Mouse (Mus musculus): Measurements from ENCODE around the gene Gtpbp3.

Gtpbp3 gene

DNA sequence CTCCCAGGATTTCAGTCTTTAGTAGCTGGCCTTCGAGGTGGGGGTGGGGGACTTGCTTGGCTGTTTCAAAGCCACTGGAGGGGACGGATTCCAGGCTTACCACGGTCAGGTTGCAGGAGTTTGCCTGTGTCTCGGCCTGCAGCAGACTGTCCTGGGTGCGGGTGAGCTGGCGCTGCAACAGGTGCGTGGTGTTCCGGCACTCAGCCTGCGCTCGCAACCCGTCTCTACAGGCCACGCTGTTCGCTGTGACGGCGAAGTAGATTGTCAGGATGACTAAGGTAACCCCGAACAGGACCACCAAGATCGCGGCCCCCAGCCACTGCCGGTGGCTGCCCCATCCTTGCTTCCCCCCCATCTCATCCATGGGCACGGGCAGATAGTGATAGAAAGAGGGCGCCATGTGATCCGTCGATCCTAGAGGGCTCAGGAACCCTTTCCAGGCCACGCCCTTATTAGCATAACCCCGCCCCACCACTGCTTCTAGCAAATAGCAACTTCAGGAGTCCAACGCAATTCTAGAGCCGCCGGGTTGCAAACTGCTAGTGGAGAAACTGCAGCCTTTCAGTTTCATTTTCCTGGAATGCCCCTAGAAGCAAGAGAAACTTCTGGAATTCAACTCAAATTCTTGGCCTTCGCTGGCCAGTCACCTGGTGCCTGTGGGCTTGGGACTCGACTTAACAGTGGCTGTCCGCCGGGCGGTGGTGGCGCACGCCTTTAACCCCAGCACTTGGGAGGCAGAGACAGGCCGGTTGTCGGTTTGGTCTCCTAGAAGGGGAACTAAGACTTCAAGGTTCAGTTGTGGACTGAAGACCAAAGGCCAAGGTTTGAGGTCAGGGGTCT, 49.3 kb downstream of the Gtpbp3 start, which contains the start of gene Bst2:
TSS of gene Bst2 (minus strand) at position 429 of the 840 bp plus-strand sequence.
- peak; percentile 95 for DNase-seq

DNA sequence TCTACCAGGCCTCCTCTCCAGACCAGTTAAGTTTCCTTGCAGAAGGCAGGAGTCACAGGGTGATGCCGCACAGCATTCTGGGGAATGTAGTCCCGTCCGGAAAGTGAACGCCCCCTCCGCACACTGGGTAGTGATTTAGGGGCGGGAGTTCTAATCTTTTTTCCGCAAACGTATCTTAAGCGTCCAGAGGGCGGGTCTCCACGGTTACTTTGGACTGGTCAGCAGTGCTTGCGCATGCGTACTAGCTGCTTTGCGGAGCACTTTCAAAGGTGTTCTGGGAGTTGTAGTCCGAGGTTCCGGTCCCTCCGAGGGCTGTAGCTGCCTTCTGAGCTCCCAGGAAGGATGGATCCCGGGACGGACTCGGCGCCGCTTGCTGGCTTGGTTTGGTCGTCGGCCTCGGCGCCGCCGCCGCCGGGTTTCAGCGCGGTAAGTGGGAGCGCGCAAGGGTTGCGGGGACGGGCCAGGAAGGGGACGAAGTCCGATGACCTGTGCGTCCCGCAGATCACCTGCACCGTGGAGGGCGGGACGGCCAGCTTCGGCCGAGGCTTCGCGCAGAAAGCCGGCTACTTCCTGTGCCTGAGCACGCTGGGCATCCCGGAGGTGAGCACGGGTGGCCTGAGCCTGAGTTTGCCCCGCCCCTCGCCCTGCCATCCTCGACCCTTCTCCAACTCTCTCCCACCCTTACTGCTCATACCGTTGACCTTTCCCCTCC, 54.9 kb downstream of the Gtpbp3 start, which contains the start of gene Mvb12a:
TSS of gene Mvb12a (plus strand) at position 291 of the 712 bp plus-strand sequence.
- peak; percentile 99 for DNase-seq

DNA sequence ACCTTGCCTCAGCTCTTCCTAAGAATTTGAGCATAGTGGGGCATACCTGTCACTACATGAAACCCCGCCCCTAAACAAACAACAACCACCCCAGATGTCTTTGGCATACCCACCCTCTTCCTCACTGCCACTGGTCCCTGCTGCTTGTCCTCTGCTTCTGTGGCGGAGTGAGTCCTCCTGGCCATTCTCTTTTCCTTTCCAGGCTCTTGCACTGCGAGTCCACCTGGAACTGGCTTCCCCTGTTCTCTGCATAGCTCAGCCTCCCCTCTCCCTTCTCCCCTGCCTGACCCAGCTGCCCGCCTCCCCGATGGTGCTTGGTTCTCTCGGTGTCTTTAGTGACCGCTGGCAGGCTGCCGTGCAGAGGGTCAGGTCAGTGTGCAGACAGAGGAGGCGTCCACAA, 55.9 kb downstream of the Gtpbp3 start:
- DNase-seq, result no peak

DNA sequence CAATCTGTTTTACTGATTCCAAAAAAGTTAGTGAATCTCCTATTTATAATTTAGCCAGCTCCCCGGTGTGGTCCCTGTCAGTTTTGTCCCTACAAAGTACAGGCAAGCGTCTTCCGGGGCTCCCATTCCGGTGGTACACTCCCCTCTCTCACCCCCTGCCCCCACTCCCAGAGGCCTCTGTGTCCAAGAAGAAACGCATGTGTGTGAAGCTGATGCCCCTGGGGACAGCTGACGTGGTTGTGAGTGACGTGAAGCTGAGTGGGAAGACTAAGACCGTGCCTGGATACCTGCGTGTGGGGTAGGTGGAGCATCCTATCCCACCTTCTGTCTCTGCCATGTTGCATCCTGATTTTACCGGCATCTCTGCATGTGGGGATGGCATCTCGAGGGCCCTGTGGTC, 57.1 kb downstream of the Gtpbp3 start:
- no peak for DNase-seq

DNA sequence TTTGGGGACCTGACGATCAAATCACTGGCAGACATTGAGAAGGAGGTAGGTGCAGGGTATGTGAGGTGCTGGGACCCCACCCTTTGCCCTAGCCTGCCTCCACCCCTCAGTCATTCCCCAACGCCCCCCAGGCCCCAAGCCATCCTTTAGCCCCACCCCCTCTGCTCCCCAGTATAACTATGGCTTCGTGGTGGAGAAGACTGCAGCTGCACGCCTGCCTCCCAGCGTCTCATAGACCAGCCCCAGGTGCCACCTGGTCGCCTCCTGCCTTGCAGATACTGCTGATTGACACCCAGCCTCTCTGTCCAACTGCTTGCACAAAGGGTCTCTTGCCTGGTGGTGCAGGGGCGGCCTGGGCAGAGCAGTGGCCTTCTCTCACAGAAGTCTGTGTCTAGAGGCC, 59.7 kb downstream of the Gtpbp3 start:
- no peak for DNase-seq
